Mouse (Mus musculus): Measurements from ENCODE around the gene Tom1l2.

GRCm38 (mm10) chr11:60308506-60309116 is 44.1 kb downstream of the Tom1l2 start:
- no peak for TF ChIP-seq GATA1 (IDR thresholded peaks at IDR 0.05; ENCODE audit: low read length)
- TF ChIP-seq TAL1 (IDR thresholded peaks at IDR 0.05; ENCODE audit: low read length): no peak
